Comparison of ENCODE assay signal across 25 mouse cellular contexts in the genomic region with DNA sequence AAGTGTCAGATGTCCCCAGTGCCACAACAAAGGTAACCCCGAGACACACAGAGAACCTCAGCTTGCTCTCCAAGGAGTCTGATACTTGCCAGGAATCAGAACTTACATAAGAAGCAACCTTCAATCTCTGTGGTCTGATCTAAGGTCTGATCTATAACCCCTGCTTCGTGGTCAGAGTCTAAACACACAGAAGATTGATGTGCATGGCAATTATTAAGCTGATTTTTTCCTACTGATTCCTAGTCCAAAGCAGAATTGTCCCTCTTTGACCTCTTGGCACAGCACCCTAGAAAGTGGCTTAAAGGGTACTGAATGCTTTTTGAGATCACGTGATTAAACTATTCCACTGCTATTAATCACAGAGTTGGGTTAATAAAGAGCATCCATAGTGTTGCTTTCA. TPM values are rescaled to one million over a fixed set of nuclear protein-coding genes. Genes with fewer than 3 reads are reported as not detected.
DNase-seq lines count a peak whose midpoint lies in the region; ATAC-seq and TF ChIP-seq lines count a peak whose summit lies in the region.
"Had no signal": no experiment of that assay in that cellular context is flagged by ENCODE, and none has a peak within 500 bp of the region (broad histone marks: within the 10 kb centered on the region; RNA-seq: fewer than 3 reads in every experiment).

No protein-coding gene starts in this region.

- WGBS in kidney, adult 2 months = 42% methylated on average over 3 of the region's 3 CpGs
- WGBS in kidney, embryonic 16.5 days = 76% methylated on average over 3 of the region's 3 CpGs
- WGBS in liver, postnatal 0 days (ENCODE audit: insufficient replicate concordance) = 75% methylated on average over 3 of the region's 3 CpGs
- WGBS in liver, embryonic 11.5 days = 82% methylated on average over 3 of the region's 3 CpGs
- 35% methylated on average over 3 of the region's 3 CpGs for WGBS in small intestine, adult 2 months

- no peak overlapping the region for H3K4me3 ChIP-seq in kidney, adult 2 months (ENCODE audit: insufficient read depth, low read depth, low read length)
- no peak overlapping the region for H3K4me3 ChIP-seq in kidney, embryonic 16.5 days (ENCODE audit: low read length)
- no peak overlapping the region for H3K4me3 ChIP-seq in liver, postnatal 0 days (ENCODE audit: low read depth, low read length)
- H3K4me3 ChIP-seq in liver, embryonic 11.5 days (ENCODE audit: low read depth, low read length) = no peak overlapping the region
- no peak overlapping the region for H3K4me3 ChIP-seq in small intestine, adult 2 months (ENCODE audit: low read depth, low read length)
- H3K4me3 ChIP-seq: forebrain, embryonic 10.5 days; forebrain, embryonic 13.5 days; gastrocnemius, adult 2 months; heart, embryonic 12.5 days; heart, embryonic 15.5 days; hindbrain, embryonic 10.5 days; hindbrain, embryonic 13.5 days had no signal

- no peaks in the 10 kb centered on the region for H3K9me3 ChIP-seq in kidney, embryonic 16.5 days (ENCODE audit: low read length)
- H3K9me3 ChIP-seq in liver, postnatal 0 days (ENCODE audit: low read length) = no peaks in the 10 kb centered on the region
- H3K9me3 ChIP-seq in liver, embryonic 11.5 days (ENCODE audit: control insufficient read depth, low read length) = no peaks in the 10 kb centered on the region
- H3K9me3 ChIP-seq: forebrain, embryonic 10.5 days; forebrain, embryonic 13.5 days; G1E; heart, embryonic 12.5 days; heart, embryonic 15.5 days; hindbrain, embryonic 10.5 days; hindbrain, embryonic 13.5 days had no signal

- peaks cover 37% of the 10 kb centered on the region for H3K4me1 ChIP-seq in kidney, adult 2 months (ENCODE audit: control insufficient read depth, insufficient read depth, low read length)
- H3K4me1 ChIP-seq in kidney, embryonic 16.5 days (ENCODE audit: insufficient read depth, low read length) = peaks cover 10% of the 10 kb centered on the region
- H3K4me1 ChIP-seq in liver, postnatal 0 days (ENCODE audit: insufficient read depth) = peaks cover 3% of the 10 kb centered on the region
- H3K4me1 ChIP-seq in liver, embryonic 11.5 days (replicated peaks; ENCODE audit: control insufficient read depth, insufficient read depth, low read length) = no peaks in the 10 kb centered on the region
- peaks cover 16% of the 10 kb centered on the region; the same call in 1 of the 2 replicates for H3K4me1 ChIP-seq in small intestine, adult 2 months (ENCODE audit: control insufficient read depth, insufficient read depth, insufficient read length, low read length)
- H3K4me1 ChIP-seq: heart, embryonic 12.5 days; heart, embryonic 15.5 days; hindbrain, embryonic 13.5 days had no signal

- DNase-seq in kidney, adult 2 months = peak; percentile 88
- no peak for DNase-seq in kidney, adult 18-20 months
- peak; percentile 54 for DNase-seq in kidney, postnatal 14 days
- no peak for DNase-seq in liver, postnatal 0 days
- DNase-seq in liver, embryonic 11.5 days (ENCODE audit: low spot score) = no peak
- DNase-seq: adrenal gland, postnatal 10 days; adrenal gland, postnatal 36 days; B cell, adult 2 months; gastrocnemius, adult 2 months; gastrocnemius, postnatal 14 days; heart, adult 18-20 months; heart, postnatal 10 days; heart, postnatal 36 days had no signal

- no peak overlapping the region for H3K9ac ChIP-seq in kidney, embryonic 16.5 days (replicated peaks; ENCODE audit: low read length)
- H3K9ac ChIP-seq in liver, postnatal 0 days (replicated peaks) = no peak overlapping the region
- no peak overlapping the region for H3K9ac ChIP-seq in liver, embryonic 11.5 days (ENCODE audit: low read depth, low read length)
- H3K9ac ChIP-seq: forebrain, embryonic 13.5 days; heart, embryonic 12.5 days; heart, embryonic 15.5 days; hindbrain, embryonic 13.5 days had no signal

- H3K36me3 ChIP-seq in kidney, adult 2 months (ENCODE audit: control insufficient read depth, insufficient read depth, low read length) = peaks cover 13% of the 10 kb centered on the region
- peaks cover 38% of the 10 kb centered on the region for H3K36me3 ChIP-seq in kidney, embryonic 16.5 days (ENCODE audit: insufficient read depth, low read length)
- H3K36me3 ChIP-seq in liver, postnatal 0 days (replicated peaks; ENCODE audit: insufficient read depth, low read length) = peaks cover 95% of the 10 kb centered on the region
- peaks cover 43% of the 10 kb centered on the region for H3K36me3 ChIP-seq in liver, embryonic 11.5 days (ENCODE audit: control insufficient read depth, insufficient read depth, low read length)
- H3K36me3 ChIP-seq in small intestine, adult 2 months (ENCODE audit: control insufficient read depth, insufficient read depth, low read length) = peaks cover 54% of the 10 kb centered on the region

- no peak for TF ChIP-seq POLR2A in kidney, adult 2 months (IDR thresholded peaks at IDR 0.05; ENCODE audit: low read depth, low read length)
- no peak for TF ChIP-seq POLR2A in small intestine, adult 2 months (IDR thresholded peaks at IDR 0.05; ENCODE audit: low read depth, low read length)

- ATAC-seq in kidney, embryonic 16.5 days (ENCODE audit: low FRiP score, low TSS enrichment) = no peak
- peak; percentile 54 for ATAC-seq in liver, postnatal 0 days
- no peak for ATAC-seq in liver, embryonic 11.5 days (replicated peaks; ENCODE audit: low FRiP score)
- ATAC-seq: forebrain, embryonic 13.5 days; forebrain, embryonic 16.5 days; Patski had no signal

- peak; percentile 53; the same call in 1 of the 2 replicates for TF ChIP-seq EP300 in liver, postnatal 0 days (IDR thresholded peaks at IDR 0.05; ENCODE audit: low read depth)

- no peaks in the 10 kb centered on the region for H3K27me3 ChIP-seq in kidney, adult 2 months (replicated peaks; ENCODE audit: control insufficient read depth, insufficient read depth, low read length)
- H3K27me3 ChIP-seq in kidney, embryonic 16.5 days (ENCODE audit: insufficient read depth, low read length) = no peaks in the 10 kb centered on the region
- no peaks in the 10 kb centered on the region for H3K27me3 ChIP-seq in liver, postnatal 0 days (ENCODE audit: insufficient read depth, low read length)
- no peaks in the 10 kb centered on the region for H3K27me3 ChIP-seq in liver, embryonic 11.5 days (replicated peaks; ENCODE audit: control insufficient read depth, insufficient read depth, low read length)
- no peaks in the 10 kb centered on the region for H3K27me3 ChIP-seq in small intestine, adult 2 months (ENCODE audit: control insufficient read depth, insufficient read depth, low read length)
- H3K27me3 ChIP-seq: CH12.LX; forebrain, embryonic 13.5 days; heart, embryonic 12.5 days; heart, embryonic 15.5 days; hindbrain, embryonic 13.5 days; Patski had no signal

- no peak for TF ChIP-seq CTCF in kidney, adult 2 months (conservative IDR thresholded peaks at IDR 0.05; ENCODE audit: insufficient read depth, insufficient read length, low read depth, low read length)
- no peak for TF ChIP-seq CTCF in liver, postnatal 0 days (IDR thresholded peaks at IDR 0.05; ENCODE audit: low read depth)
- TF ChIP-seq CTCF in small intestine, adult 2 months (IDR thresholded peaks at IDR 0.05; ENCODE audit: extremely low read depth, insufficient read length, insufficient replicate concordance, low read depth, low read length) = no peak

- H3K27ac ChIP-seq in kidney, adult 2 months (ENCODE audit: insufficient read depth, low read depth, low read length) = peak overlapping the region; percentile 90
- H3K27ac ChIP-seq in kidney, embryonic 16.5 days (ENCODE audit: low read length) = no peak overlapping the region
- 0 out of 2 replicates have a peak overlapping the region, but pooled peaks have one; percentile 39 for H3K27ac ChIP-seq in liver, postnatal 0 days (ENCODE audit: low read depth)
- no peak overlapping the region for H3K27ac ChIP-seq in liver, embryonic 11.5 days (ENCODE audit: low read depth, low read length)
- H3K27ac ChIP-seq in small intestine, adult 2 months (ENCODE audit: insufficient read depth, low read depth, low read length) = peak overlapping the region; percentile 78
- H3K27ac ChIP-seq: forebrain, embryonic 10.5 days; forebrain, embryonic 13.5 days; gastrocnemius, adult 2 months; heart, embryonic 15.5 days; hindbrain, embryonic 10.5 days; hindbrain, embryonic 13.5 days had no signal

- H3K4me2 ChIP-seq in kidney, embryonic 16.5 days (replicated peaks; ENCODE audit: low read depth, low read length) = no peak overlapping the region
- H3K4me2 ChIP-seq in liver, postnatal 0 days (ENCODE audit: low read depth, low read length) = no peak overlapping the region
- H3K4me2 ChIP-seq in liver, embryonic 11.5 days = no peak overlapping the region
- H3K4me2 ChIP-seq: forebrain, embryonic 13.5 days; heart, embryonic 12.5 days; heart, embryonic 15.5 days; hindbrain, embryonic 13.5 days had no signal

RNA-seq across cellular contexts. Expression of a gene that starts 18.7 kb away (rescaled TPM):
- polyA plus RNA-seq in kidney, adult 2 months (2012; rRNA removed) = 522 and 607 TPM in 2 replicates
- polyA plus RNA-seq in kidney, embryonic 16.5 days (2015; fragmentation: Nextera tagmentation; extraction: Ambion mirVana) = 101 and 105 TPM in 2 replicates
- polyA plus RNA-seq in liver, postnatal 0 days (2015; fragmentation: Nextera tagmentation; extraction: Ambion mirVana) = 245 and 267 TPM in 2 replicates
- polyA plus RNA-seq in liver, embryonic 11.5 days (2014; fragmentation: Nextera tagmentation; extraction: Ambion mirVana) = 145 and 166 TPM in 2 replicates
- polyA plus RNA-seq in small intestine, adult 2 months (2012; rRNA removed) = 55.8 and 113 TPM in 2 replicates

RNA-seq across cellular contexts. Expression of a gene that starts 54.8 kb away (rescaled TPM):
- polyA plus RNA-seq in kidney, adult 2 months (2012; rRNA removed) = 7.8 and 10.5 TPM in 2 replicates
- 3.1 and 4.2 TPM in 2 replicates for polyA plus RNA-seq in kidney, embryonic 16.5 days (2015; fragmentation: Nextera tagmentation; extraction: Ambion mirVana)
- not detected in 2 replicates for polyA plus RNA-seq in liver, postnatal 0 days (2015; fragmentation: Nextera tagmentation; extraction: Ambion mirVana)
- polyA plus RNA-seq in liver, embryonic 11.5 days (2014; fragmentation: Nextera tagmentation; extraction: Ambion mirVana) = not detected in 2 replicates
- polyA plus RNA-seq in small intestine, adult 2 months (2012; rRNA removed) = 0.05 TPM in 1 of 2 replicates, not detected in the other
- polyA plus RNA-seq: forebrain, embryonic 13.5 days; forebrain, embryonic 16.5 days; G1E; heart, embryonic 12.5 days; hindbrain, embryonic 10.5 days; hindbrain, embryonic 13.5 days; Patski had no signal

Comparison
In these comparisons a context has a peak if more than half of its experiments do, and no peak if none do; other contexts are left out.
1. DNase-seq: peak in kidney, adult 2 months (single experiment) and kidney, postnatal 14 days (single experiment); none in kidney, adult 18-20 months (single experiment), liver, postnatal 0 days (single experiment) and liver, embryonic 11.5 days (single experiment).
2. H3K27ac ChIP-seq: peak in kidney, adult 2 months (single experiment), liver, postnatal 0 days (single experiment) and small intestine, adult 2 months (single experiment); none in kidney, embryonic 16.5 days (single experiment) and liver, embryonic 11.5 days (single experiment).